Mouse (Mus musculus): ENCODE measurements at regions not wholly inside any gene's neighbourhood (a gene's known extent, or its start where the extent isn't known, plus 50 kb on each side); places are given as distances from the start of the nearest gene placed in this dataset.

DNA sequence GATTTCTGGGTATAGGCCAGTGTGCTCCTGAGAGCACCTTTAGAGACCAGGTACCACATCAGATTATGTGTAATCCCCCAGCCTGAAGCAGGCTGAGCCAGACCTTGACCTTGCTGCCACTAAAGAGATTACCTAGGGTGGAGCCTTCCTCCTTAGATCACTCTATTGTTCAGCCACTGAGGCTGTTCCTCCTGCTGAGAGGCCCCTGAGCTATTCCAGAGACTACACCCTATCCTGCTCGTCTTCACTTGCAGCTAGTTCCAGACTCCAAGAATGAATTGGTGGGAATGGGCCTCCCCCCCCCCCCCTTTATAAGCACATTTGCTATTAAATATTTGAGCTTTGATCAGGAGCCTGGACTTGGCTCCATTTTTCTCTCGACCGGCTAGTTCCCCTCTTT is 163.8 kb upstream of the Tpk1 start:
- TF ChIP-seq CTCF (conservative IDR thresholded peaks at IDR 0.05; ENCODE audit: insufficient read depth, insufficient read length, low read depth, low read length) (no peak), POLR2A (IDR thresholded peaks at IDR 0.05; ENCODE audit: low read depth, low read length) (no peak)
- H3K36me3 ChIP-seq (ENCODE audit: control insufficient read depth, insufficient read depth, low read length), result no peaks in the 10 kb centered on the region
- DNase-seq, result no peak
- H3K27ac ChIP-seq (ENCODE audit: insufficient read depth, low read depth, low read length), result no peak overlapping the region
- no peaks in the 10 kb centered on the region for H3K4me1 ChIP-seq (ENCODE audit: control insufficient read depth, insufficient read depth, low read length)
- 72% methylated on average over 3 of the region's 3 CpGs for WGBS
- H3K27me3 ChIP-seq (replicated peaks; ENCODE audit: control insufficient read depth, insufficient read depth, low read length), result no peaks in the 10 kb centered on the region
- no peak overlapping the region for H3K4me3 ChIP-seq (ENCODE audit: insufficient read depth, low read depth, low read length)

Data from kidney, adult 2 months (tissue).